Mouse (Mus musculus) adrenal gland, adult 2 months (tissue): ENCODE measurements around the gene Olfr518. TPM values are rescaled to one million over a fixed set of nuclear protein-coding genes. Genes with fewer than 3 reads are reported as not detected.

ENCODE experiments used
- DNase-seq: peaks from one replicate; pipeline ENCODE4 v3.0.0; 2021
- long read RNA-seq: library from polyadenylated mRNA; stranded (forward); transcript quantifications from one replicate; pipeline ENCODE4 v2.0.0, GENCODE M21; 2021
- polyA plus RNA-seq: library from polyadenylated mRNA; depleted of rRNA; stranded (reverse); fragments of >200 nt; gene quantifications from 2 replicates; pipeline ENCODE4 v1.2.3, GENCODE M21; 2012; rRNA removed
- total RNA-seq, 2 experiments: library from RNA; stranded (reverse); gene quantifications; 2 replicates each; pipeline ENCODE4 v1.2.3; 2021

The Olfr518 gene
- total RNA-seq, result not detected
- not detected in 2 replicates for polyA plus RNA-seq
- long read RNA-seq, result 0 reads

GRCm38 (mm10) chr7:108884906-108885305 lies at the start of gene Olfr518:
TSS of gene Olfr518 (minus strand) at chr7:108885006.
- no peak for DNase-seq

- peak; percentile 94 for DNase-seq
Observed at GRCm38 (mm10) chr7:108933794-108934731, 49.3 kb upstream of the Olfr518 start, which contains the start of gene Eif3f. TSS of gene Eif3f (plus strand) at chr7:108934417.

- no peak for DNase-seq
Observed at GRCm38 (mm10) chr7:108929726-108930393, 45.1 kb upstream of the Olfr518 start, which contains the start of gene Nlrp10. TSS of gene Nlrp10 (minus strand) at chr7:108930178.

GRCm38 (mm10) chr7:108928280-108929188 lies 43.7 kb upstream of the Olfr518 start:
- DNase-seq, result no peak

- DNase-seq, result no peak
Observed at GRCm38 (mm10) chr7:108927043-108927442, 42.2 kb upstream of the Olfr518 start.

- DNase-seq, result no peak
Observed at GRCm38 (mm10) chr7:108903969-108904368, 19.2 kb upstream of the Olfr518 start.

- no peak for DNase-seq
Observed at GRCm38 (mm10) chr7:108894320-108894719, 9.5 kb upstream of the Olfr518 start, which contains the start of gene Olfr519. TSS of gene Olfr519 (minus strand) at chr7:108894420.

GRCm38 (mm10) chr7:108872279-108872678 lies 12.5 kb downstream of the Olfr518 start, which contains the start of gene Olfr517:
TSS of gene Olfr517 (minus strand) at chr7:108872379.
- DNase-seq, result no peak

GRCm38 (mm10) chr7:108850429-108850828 lies 34.4 kb downstream of the Olfr518 start, which contains the start of gene Olfr516:
TSS of gene Olfr516 (minus strand) at chr7:108850529.
- no peak for DNase-seq

Other genes starting within 250 kb of the Olfr518 start
- gene Olfr509, start 233.1 kb downstream of the Olfr518 start, total RNA-seq, result not detected
- not detected in 2 replicates for gene Olfr509, start 233.1 kb downstream of the Olfr518 start, polyA plus RNA-seq
- gene Olfr510, start 218.6 kb downstream of the Olfr518 start, total RNA-seq, result not detected
- not detected in 2 replicates for gene Olfr510, start 218.6 kb downstream of the Olfr518 start, polyA plus RNA-seq
- not detected for gene Olfr512, start 171.7 kb downstream of the Olfr518 start, total RNA-seq
- not detected in 2 replicates for gene Olfr512, start 171.7 kb downstream of the Olfr518 start, polyA plus RNA-seq
- not detected for gene Olfr513, start 134.0 kb downstream of the Olfr518 start, total RNA-seq
- not detected in 2 replicates for gene Olfr513, start 134.0 kb downstream of the Olfr518 start, polyA plus RNA-seq
- gene Olfr514, start 59.0 kb downstream of the Olfr518 start, total RNA-seq, result not detected
- not detected in 2 replicates for gene Olfr514, start 59.0 kb downstream of the Olfr518 start, polyA plus RNA-seq
- not detected for gene Olfr516, start 34.5 kb downstream of the Olfr518 start, total RNA-seq
- gene Olfr516, start 34.5 kb downstream of the Olfr518 start, polyA plus RNA-seq, result not detected in 2 replicates
- not detected for gene Olfr517, start 12.6 kb downstream of the Olfr518 start, total RNA-seq
- not detected in 2 replicates for gene Olfr517, start 12.6 kb downstream of the Olfr518 start, polyA plus RNA-seq
- gene Olfr519, start 9.4 kb upstream of the Olfr518 start, total RNA-seq, result not detected
- not detected in 2 replicates for gene Olfr519, start 9.4 kb upstream of the Olfr518 start, polyA plus RNA-seq
- gene Nlrp10, start 45.2 kb upstream of the Olfr518 start, total RNA-seq, result under 1 TPM; 0.17 to 0.61 TPM
- 0.02 TPM in 2 replicates for gene Nlrp10, start 45.2 kb upstream of the Olfr518 start, polyA plus RNA-seq
- gene Eif3f, start 49.4 kb upstream of the Olfr518 start, total RNA-seq, result 100 to 1,000 TPM; 118 to 158 TPM
- 634 and 641 TPM in 2 replicates for gene Eif3f, start 49.4 kb upstream of the Olfr518 start, polyA plus RNA-seq
- gene Tub, start 65.3 kb upstream of the Olfr518 start, total RNA-seq, result 10 to 100 TPM; 25.9 to 41.5 TPM
- gene Tub, start 65.3 kb upstream of the Olfr518 start, polyA plus RNA-seq, result 13.1 and 26.2 TPM in 2 replicates
- 10 to 100 TPM; 39.6 to 63.7 TPM for gene Ric3, start 198.3 kb upstream of the Olfr518 start, total RNA-seq
- gene Ric3, start 198.3 kb upstream of the Olfr518 start, polyA plus RNA-seq, result 98.5 and 106 TPM in 2 replicates